Mouse (Mus musculus): ENCODE results near the gene Mrpl41. TPM values are rescaled to one million over a fixed set of nuclear protein-coding genes. Genes with fewer than 3 reads are reported as not detected.

Mrpl41 gene
- total and polyA plus RNA-seq, 3 experiments, result 102 to 103 TPM; not detected in 1

DNA sequence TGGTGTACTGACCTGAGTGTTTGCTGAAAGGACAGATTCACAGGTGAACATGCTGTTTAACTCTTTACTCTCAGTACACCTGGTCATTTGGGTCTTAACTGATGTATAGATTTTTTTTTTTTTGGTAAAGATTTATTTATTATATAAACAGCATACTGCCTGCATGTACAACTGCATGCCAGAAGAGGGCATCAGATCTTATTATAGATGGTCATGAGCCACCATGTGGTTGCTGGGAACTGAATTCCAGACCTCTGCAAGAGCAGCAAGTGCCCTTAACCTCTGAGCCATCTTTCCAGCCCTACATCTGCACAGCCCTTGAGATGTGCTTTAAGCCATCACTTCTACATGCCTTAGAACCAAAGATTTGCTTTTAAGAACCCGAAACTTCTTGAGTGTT is 47.8 kb upstream of the Mrpl41 start (continued):
- TF ChIP-seq KAT2A (conservative IDR thresholded peaks at IDR 0.05; ENCODE audit: low read depth, low read length) (no peak), ZMIZ1 (IDR thresholded peaks at IDR 0.05; ENCODE audit: low read depth, low read length) (no peak), EP300 (IDR thresholded peaks at IDR 0.05; ENCODE audit: low read depth in 1 of 2, low read length in 2 of 2) (no peak), ZKSCAN1 (IDR thresholded peaks at IDR 0.05; ENCODE audit: low read depth, low read length) (no peak), UBTF (IDR thresholded peaks at IDR 0.05; ENCODE audit: borderline replicate concordance, insufficient read depth, low read depth, low read length) (no peak)

GRCm38 (mm10) chr2:25008250-25008649 is 33.4 kb upstream of the Mrpl41 start:
- H3K79me2 ChIP-seq (ENCODE audit: control insufficient read depth, insufficient read depth, low read length, poor library complexity), result no peaks in the 10 kb centered on the region
- no peak overlapping the region for H3K4me3 ChIP-seq (ENCODE audit: control insufficient read depth in 1 of 2, insufficient read depth in 1 of 2, low read depth in 2 of 2, low read length in 2 of 2)
- no peaks in the 10 kb centered on the region for H3K27me3 ChIP-seq (ENCODE audit: control insufficient read depth in 1 of 2, insufficient read depth in 2 of 2, low read length in 2 of 2)
- no peak overlapping the region for H3K27ac ChIP-seq (ENCODE audit: control insufficient read depth, low read depth, low read length)
- no peak overlapping the region for H3K9ac ChIP-seq (ENCODE audit: control insufficient read depth, low read depth, low read length, poor library complexity, severe bottlenecking)
- H3K36me3 ChIP-seq (ENCODE audit: control insufficient read depth in 1 of 2, insufficient read depth in 2 of 2, low read length in 2 of 2), result no peaks in the 10 kb centered on the region
- peak; percentile 57 for DNase-seq (ENCODE audit: low read depth, low spot score)
- no peaks in the 10 kb centered on the region for H3K4me1 ChIP-seq (ENCODE audit: control insufficient read depth in 1 of 2, insufficient read depth in 2 of 2, low read length in 2 of 2)
- no peaks in the 10 kb centered on the region for H3K9me3 ChIP-seq (replicated peaks; ENCODE audit: insufficient read depth, low read length)
- TF ChIP-seq ZC3H11A (IDR thresholded peaks at IDR 0.05; ENCODE audit: low read depth, low read length) (peak; percentile 33), CTCF (IDR thresholded peaks at IDR 0.05 in 2 of 3, conservative IDR thresholded peaks at IDR 0.05 in 1 of 3; ENCODE audit: control insufficient read depth in 1 of 3, insufficient read depth in 1 of 3, low read depth in 2 of 3, low read length in 3 of 3, poor library complexity in 1 of 3, severe bottlenecking in 1 of 3) (peak; percentile 39 to 64 (median 41)), ZKSCAN1 (IDR thresholded peaks at IDR 0.05; ENCODE audit: low read depth, low read length) (no peak), POLR2AphosphoS5 (IDR thresholded peaks at IDR 0.05; ENCODE audit: borderline replicate concordance, low read depth, low read length) (no peak), ZMIZ1 (IDR thresholded peaks at IDR 0.05; ENCODE audit: low read depth, low read length) (no peak), SMC3 (IDR thresholded peaks at IDR 0.05; ENCODE audit: low read depth, low read length) (peak; percentile 53; the same call in 1 of the 2 replicates), RAD21 (IDR thresholded peaks at IDR 0.05; ENCODE audit: low read depth, low read length) (peak; percentile 74)

DNA sequence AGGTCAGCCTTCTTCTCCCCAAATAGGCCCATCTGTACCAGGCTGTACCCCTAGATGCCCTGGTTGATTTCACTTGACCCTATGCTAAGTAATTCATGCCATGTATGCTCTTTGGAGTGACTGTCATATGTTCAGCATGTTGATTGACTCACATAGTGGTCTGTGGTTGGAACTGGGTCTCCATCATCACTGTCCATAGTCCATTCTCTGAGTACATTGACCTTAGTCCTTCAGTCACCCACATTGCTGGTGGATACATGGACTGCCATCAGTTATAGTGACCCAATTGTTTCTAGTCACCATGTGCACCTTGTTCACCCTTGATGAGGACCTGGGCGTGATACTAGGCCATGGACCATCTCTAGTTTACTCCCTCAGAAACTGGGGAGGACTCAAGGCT is 31.9 kb upstream of the Mrpl41 start:
- no peak for DNase-seq (ENCODE audit: low read depth, low spot score)
- Histone ChIP-seq H3K36me3 (ENCODE audit: control insufficient read depth in 1 of 2, insufficient read depth in 2 of 2, low read length in 2 of 2) (no peaks in the 10 kb centered on the region), H3K4me1 (ENCODE audit: control insufficient read depth in 1 of 2, insufficient read depth in 2 of 2, low read length in 2 of 2) (no peaks in the 10 kb centered on the region), H3K4me3 (ENCODE audit: control insufficient read depth in 1 of 2, insufficient read depth in 1 of 2, low read depth in 2 of 2, low read length in 2 of 2) (no peak overlapping the region), H3K27me3 (ENCODE audit: control insufficient read depth in 1 of 2, insufficient read depth in 2 of 2, low read length in 2 of 2) (no peaks in the 10 kb centered on the region), H3K27ac (ENCODE audit: control insufficient read depth, low read depth, low read length) (no peak overlapping the region), H3K9ac (ENCODE audit: control insufficient read depth, low read depth, low read length, poor library complexity, severe bottlenecking) (no peak overlapping the region), H3K79me2 (ENCODE audit: control insufficient read depth, insufficient read depth, low read length, poor library complexity) (no peaks in the 10 kb centered on the region), H3K9me3 (replicated peaks; ENCODE audit: insufficient read depth, low read length) (no peaks in the 10 kb centered on the region)
- TF ChIP-seq TCF12 (IDR thresholded peaks at IDR 0.05; ENCODE audit: low read depth, low read length) (no peak), POLR2A (IDR thresholded peaks at IDR 0.05; ENCODE audit: control insufficient read depth in 1 of 2, insufficient read depth in 1 of 2, low read depth in 1 of 2, low read length in 2 of 2, poor library complexity in 1 of 2) (no peak), MXI1 (IDR thresholded peaks at IDR 0.05; ENCODE audit: low read depth, low read length) (no peak), MAX (IDR thresholded peaks at IDR 0.05; ENCODE audit: low read length) (no peak), MYB (IDR thresholded peaks at IDR 0.05; ENCODE audit: low read depth, low read length) (no peak), USF1 (IDR thresholded peaks at IDR 0.05; ENCODE audit: low read depth, low read length) (no peak), ZKSCAN1 (IDR thresholded peaks at IDR 0.05; ENCODE audit: low read depth, low read length) (no peak), GABPA (IDR thresholded peaks at IDR 0.05; ENCODE audit: low read depth, low read length) (no peak)
